Comparison of ENCODE assay signal across 23 mouse cellular contexts in genomic region chr1:182633712-182634294, GRCm38 (mm10).
A peak's percentile ranks its signal among the peaks of the same experiment; 100 is the strongest.
DNase-seq lines count a peak whose midpoint lies in the region; ATAC-seq and TF ChIP-seq lines count a peak whose summit lies in the region.
"Had no signal": no experiment of that assay in that cellular context is flagged by ENCODE, and none has a peak within 500 bp of the region (broad histone marks: within the 10 kb centered on the region; RNA-seq: fewer than 3 reads in every experiment).

No protein-coding gene starts in this region.

- H3K27ac ChIP-seq in lung, postnatal 0 days (ENCODE audit: low read length), result no peak overlapping the region
- peak overlapping the region; percentile 39; the same call in 1 of the 2 replicates for H3K27ac ChIP-seq in liver, embryonic 13.5 days
- no peak overlapping the region for H3K27ac ChIP-seq in limb, embryonic 10.5 days
- H3K27ac ChIP-seq: embryonic facial prominence, embryonic 15.5 days; forebrain, embryonic 10.5 days; heart, adult 2 months; hindbrain, embryonic 14.5 days; limb, embryonic 13.5 days had no signal

- H3K9me3 ChIP-seq in lung, postnatal 0 days (ENCODE audit: low read length), result no peaks in the 10 kb centered on the region
- H3K9me3 ChIP-seq in liver, embryonic 13.5 days (replicated peaks), result no peaks in the 10 kb centered on the region
- H3K9me3 ChIP-seq in limb, embryonic 10.5 days (replicated peaks), result no peaks in the 10 kb centered on the region
- H3K9me3 ChIP-seq: embryonic facial prominence, embryonic 15.5 days; forebrain, embryonic 10.5 days; limb, embryonic 13.5 days had no signal

- peak; percentile 81 for ATAC-seq in lung, postnatal 0 days
- ATAC-seq in liver, embryonic 13.5 days (ENCODE audit: low read depth), result peak; percentile 87
- ATAC-seq: activated CD4-positive, CD25-positive, alpha-beta regulatory T cell, adult 4 months; Patski had no signal

- no peak overlapping the region for H3K4me2 ChIP-seq in lung, postnatal 0 days (replicated peaks; ENCODE audit: low read depth, low read length)
- H3K4me2 ChIP-seq in liver, embryonic 13.5 days, result peak overlapping the region; percentile 23; the same call in 1 of the 2 replicates
- H3K4me2 ChIP-seq: embryonic facial prominence, embryonic 15.5 days; hindbrain, embryonic 14.5 days; limb, embryonic 13.5 days had no signal

- peak; percentile 30; the same call in 1 of the 2 replicates for TF ChIP-seq EP300 in lung, postnatal 0 days (IDR thresholded peaks at IDR 0.05)

- no peak for TF ChIP-seq CTCF in lung, postnatal 0 days (IDR thresholded peaks at IDR 0.05)

- no peaks in the 10 kb centered on the region for H3K36me3 ChIP-seq in lung, postnatal 0 days (ENCODE audit: insufficient read depth, low read length)
- no peaks in the 10 kb centered on the region for H3K36me3 ChIP-seq in liver, embryonic 13.5 days
- H3K36me3 ChIP-seq in limb, embryonic 10.5 days, result no peaks in the 10 kb centered on the region
- H3K36me3 ChIP-seq: embryonic facial prominence, embryonic 15.5 days; forebrain, embryonic 10.5 days; limb, embryonic 13.5 days had no signal

- H3K9ac ChIP-seq in lung, postnatal 0 days (replicated peaks; ENCODE audit: low read depth), result no peak overlapping the region
- H3K9ac ChIP-seq in liver, embryonic 13.5 days, result no peak overlapping the region
- H3K9ac ChIP-seq: embryonic facial prominence, embryonic 15.5 days; hindbrain, embryonic 14.5 days; limb, embryonic 13.5 days had no signal

- H3K27me3 ChIP-seq in lung, postnatal 0 days (replicated peaks; ENCODE audit: insufficient read depth, low read length), result no peaks in the 10 kb centered on the region
- no peaks in the 10 kb centered on the region for H3K27me3 ChIP-seq in liver, embryonic 13.5 days
- H3K27me3 ChIP-seq in limb, embryonic 10.5 days (ENCODE audit: low read depth, poor library complexity, severe bottlenecking), result no peaks in the 10 kb centered on the region
- H3K27me3 ChIP-seq: embryonic facial prominence, embryonic 15.5 days; limb, embryonic 13.5 days; Patski had no signal

- WGBS in lung, postnatal 0 days, result 48% methylated on average over 12 of the region's 12 CpGs
- WGBS in liver, embryonic 13.5 days (ENCODE audit: insufficient replicate concordance), result 26% methylated on average over 12 of the region's 12 CpGs
- WGBS in limb, embryonic 10.5 days, result 85% methylated on average over 12 of the region's 12 CpGs

- H3K4me1 ChIP-seq in lung, postnatal 0 days (ENCODE audit: insufficient read depth, low read depth, low read length), result no peaks in the 10 kb centered on the region
- peaks cover 19% of the 10 kb centered on the region for H3K4me1 ChIP-seq in liver, embryonic 13.5 days (replicated peaks)
- peaks cover under 1% of the 10 kb centered on the region; the same call in 1 of the 2 replicates for H3K4me1 ChIP-seq in limb, embryonic 10.5 days
- H3K4me1 ChIP-seq: embryonic facial prominence, embryonic 15.5 days had no signal

- DNase-seq in lung, postnatal 0 days (ENCODE audit: low spot score), result peak; percentile 55
- DNase-seq in lung, postnatal 14 days, result no peak
- peak; percentile 82 for DNase-seq in 416B (ENCODE audit: low read depth)
- DNase-seq in c-Kit-positive CD71-positive TER-119-positive erythroid progenitor cells, embryonic 14.5 days (ENCODE audit: low spot score), result peak; percentile 39
- DNase-seq in liver, embryonic 13.5 days, result peak; percentile 17
- no peak for DNase-seq in limb, embryonic 10.5 days (ENCODE audit: low spot score)
- DNase-seq in right cerebral cortex, postnatal 10 days (ENCODE audit: low spot score in 2 of 2), result no peak
- DNase-seq in adrenal gland, postnatal 36 days, result no peak
- DNase-seq: adrenal gland, postnatal 14 days; cerebellum, adult 9-10 months; embryo, embryonic 11 days; gastrocnemius, postnatal 10 days; heart, adult 2 months; kidney, adult 18-20 months; kidney, postnatal 14 days; right cerebral cortex, postnatal 14 days; thymus, adult 18-20 months had no signal

- H3K4me3 ChIP-seq in lung, postnatal 0 days (ENCODE audit: low read depth, low read length), result no peak overlapping the region
- H3K4me3 ChIP-seq in liver, embryonic 13.5 days (replicated peaks), result no peak overlapping the region
- H3K4me3 ChIP-seq in limb, embryonic 10.5 days, result no peak overlapping the region
- H3K4me3 ChIP-seq: embryonic facial prominence, embryonic 15.5 days; forebrain, embryonic 10.5 days; heart, adult 2 months; limb, embryonic 13.5 days had no signal

Comparison
In these comparisons a context has a peak if more than half of its experiments do, and no peak if none do; other contexts are left out.
1. DNase-seq: peak in lung, postnatal 0 days (single experiment), 416B (single experiment), c-Kit-positive CD71-positive TER-119-positive erythroid progenitor cells, embryonic 14.5 days (single experiment) and liver, embryonic 13.5 days (single experiment); none in lung, postnatal 14 days (single experiment), limb, embryonic 10.5 days (single experiment), right cerebral cortex, postnatal 10 days (0 of 2) and adrenal gland, postnatal 36 days (0 of 2).